Mouse (Mus musculus): ENCODE measurements at regions not wholly inside any gene's neighbourhood (a gene's known extent, or its start where the extent isn't known, plus 50 kb on each side); places are given as distances from the start of the nearest gene placed in this dataset.

DNA sequence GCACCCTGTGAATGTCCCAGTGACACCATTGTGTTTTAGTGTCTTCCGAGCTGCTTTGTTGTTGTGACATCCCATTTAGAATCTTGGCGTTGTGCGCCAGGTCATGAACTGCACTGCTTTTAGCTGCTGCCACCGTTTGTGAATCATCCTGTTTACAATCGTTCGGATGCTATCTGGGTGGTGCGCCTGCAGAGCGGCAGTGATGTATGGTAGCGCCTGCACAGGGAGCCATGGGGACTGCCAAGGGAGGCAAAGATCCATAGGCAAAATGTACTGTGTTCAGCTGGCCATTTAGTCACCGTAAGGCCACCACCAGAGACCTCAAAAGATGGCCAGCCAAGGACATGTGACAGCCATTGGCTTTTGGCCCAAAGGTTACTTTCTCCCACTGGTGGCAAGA is 93.3 kb downstream of the Gm4791 start:
- Histone ChIP-seq H3K27ac (no peak overlapping the region), H3K4me3 (no peak overlapping the region), H3K4me2 (no peak overlapping the region), H3K27me3 (replicated peaks) (no peaks in the 10 kb centered on the region), H3K9ac (no peak overlapping the region), H3K36me3 (replicated peaks) (no peaks in the 10 kb centered on the region), H3K9me3 (no peaks in the 10 kb centered on the region), H3K4me1 (no peaks in the 10 kb centered on the region)
- WGBS, result 82% methylated on average over 10 of the region's 10 CpGs
- no peak for ATAC-seq (replicated peaks)

DNA sequence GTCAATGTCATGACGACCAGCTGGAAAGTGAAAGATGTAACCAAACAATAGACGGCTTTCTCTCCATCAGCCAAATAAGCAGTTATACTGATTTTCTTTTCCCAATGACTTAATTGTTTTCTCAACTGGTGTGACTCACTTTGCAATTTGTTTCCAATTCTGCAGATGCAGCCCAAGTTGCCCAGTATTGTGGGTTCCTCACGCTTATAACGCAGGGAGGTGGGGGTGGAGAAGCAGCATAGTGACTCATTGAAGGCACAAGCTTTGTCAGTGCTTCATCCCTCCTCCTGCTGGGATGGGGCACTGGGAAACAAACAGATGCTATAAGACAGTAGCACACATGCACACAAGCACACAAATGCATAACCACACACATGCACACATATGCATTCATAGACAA is 97.1 kb downstream of the Gm4791 start:
- whole genome bisulfite sequencing, result 83% methylated on average over 4 of the region's 4 CpGs
- no peak overlapping the region for H3K4me2 ChIP-seq
- no peaks in the 10 kb centered on the region for H3K27me3 ChIP-seq (replicated peaks)
- no peak overlapping the region for H3K4me3 ChIP-seq
- H3K9ac ChIP-seq, result no peak overlapping the region
- no peaks in the 10 kb centered on the region for H3K4me1 ChIP-seq
- ATAC-seq (replicated peaks), result no peak
- H3K27ac ChIP-seq, result no peak overlapping the region
- no peaks in the 10 kb centered on the region for H3K9me3 ChIP-seq
- H3K36me3 ChIP-seq (replicated peaks), result no peaks in the 10 kb centered on the region

DNA sequence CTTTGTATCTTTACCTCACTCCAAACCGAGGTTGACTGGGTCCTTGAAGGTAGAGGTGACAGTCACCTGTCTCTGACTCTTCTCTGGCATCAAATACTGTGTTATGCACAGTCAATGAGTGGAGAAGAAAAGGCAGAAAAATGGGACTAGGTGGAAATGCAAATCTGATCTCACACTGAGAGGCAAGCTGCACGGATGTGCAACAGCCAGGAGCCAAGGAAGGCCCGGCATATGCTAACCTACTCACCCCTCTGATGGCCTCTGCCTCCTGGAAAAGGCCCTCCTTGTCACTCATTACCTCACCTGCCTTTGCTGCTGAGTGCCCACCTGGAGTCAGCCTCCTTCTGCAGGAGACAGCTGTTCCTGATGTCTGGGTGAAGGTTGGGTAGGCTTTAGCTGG is 104.8 kb downstream of the Gm4791 start:
- Histone ChIP-seq H3K9ac (no peak overlapping the region), H3K9me3 (no peaks in the 10 kb centered on the region), H3K27ac (no peak overlapping the region), H3K36me3 (replicated peaks) (no peaks in the 10 kb centered on the region), H3K4me2 (no peak overlapping the region), H3K4me3 (no peak overlapping the region), H3K27me3 (replicated peaks) (no peaks in the 10 kb centered on the region), H3K4me1 (peaks cover 3% of the 10 kb centered on the region)
- WGBS, result 77% methylated on average over 3 of the region's 3 CpGs
- ATAC-seq (replicated peaks), result no peak

DNA sequence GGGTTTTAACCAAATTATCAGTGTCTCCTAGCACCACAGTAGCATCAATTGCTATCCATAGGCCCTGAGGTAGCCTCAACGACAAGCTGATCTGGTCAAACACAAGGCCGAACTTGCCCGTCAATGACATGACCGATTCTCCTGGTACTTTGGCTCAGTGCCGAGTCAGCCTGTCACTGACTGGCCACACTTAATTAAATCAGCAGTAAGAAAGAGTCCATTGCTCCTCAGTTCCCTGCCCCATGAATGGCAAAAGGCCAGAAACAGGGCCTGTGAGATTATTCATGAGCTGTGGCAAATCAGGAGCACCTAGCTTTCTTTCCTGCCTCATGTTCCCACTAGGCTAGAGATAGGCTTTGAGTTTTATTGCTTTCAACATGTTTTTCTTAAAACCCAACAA is 105.4 kb downstream of the Gm4791 start:
- peaks cover 3% of the 10 kb centered on the region for H3K4me1 ChIP-seq
- no peak overlapping the region for H3K4me3 ChIP-seq
- 59% methylated on average over 5 of the region's 5 CpGs for WGBS
- no peaks in the 10 kb centered on the region for H3K36me3 ChIP-seq (replicated peaks)
- no peak overlapping the region for H3K4me2 ChIP-seq
- no peak overlapping the region for H3K9ac ChIP-seq
- H3K27ac ChIP-seq, result no peak overlapping the region
- no peaks in the 10 kb centered on the region for H3K9me3 ChIP-seq
- H3K27me3 ChIP-seq (replicated peaks), result no peaks in the 10 kb centered on the region
- ATAC-seq (replicated peaks), result no peak

DNA sequence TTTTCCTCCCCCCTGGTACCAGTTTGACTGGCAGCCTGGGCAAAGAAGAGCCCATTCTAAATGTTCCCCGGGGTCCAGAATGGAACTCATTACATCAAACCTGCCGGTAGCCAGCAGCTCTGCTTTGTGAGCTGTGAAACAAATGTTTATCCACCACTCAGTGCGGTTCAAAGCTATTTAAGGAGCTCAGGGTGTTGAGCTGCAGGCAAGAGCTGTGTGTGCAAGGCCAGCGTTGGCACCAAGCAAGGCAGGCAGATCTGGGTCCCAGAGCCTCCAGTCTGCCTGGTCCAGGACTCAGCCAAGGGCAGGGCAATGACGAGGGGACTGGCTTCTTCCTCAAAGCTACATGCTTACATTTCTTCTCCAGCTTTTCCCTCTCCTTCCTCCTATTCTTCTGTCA is 109.6 kb downstream of the Gm4791 start:
- Histone ChIP-seq H3K36me3 (replicated peaks) (no peaks in the 10 kb centered on the region), H3K27ac (no peak overlapping the region), H3K4me3 (no peak overlapping the region), H3K27me3 (replicated peaks) (no peaks in the 10 kb centered on the region), H3K4me2 (no peak overlapping the region), H3K9me3 (no peaks in the 10 kb centered on the region), H3K4me1 (peaks cover 7% of the 10 kb centered on the region), H3K9ac (no peak overlapping the region)
- ATAC-seq (replicated peaks), result no peak
- 45% methylated on average over 5 of the region's 5 CpGs for WGBS

DNA sequence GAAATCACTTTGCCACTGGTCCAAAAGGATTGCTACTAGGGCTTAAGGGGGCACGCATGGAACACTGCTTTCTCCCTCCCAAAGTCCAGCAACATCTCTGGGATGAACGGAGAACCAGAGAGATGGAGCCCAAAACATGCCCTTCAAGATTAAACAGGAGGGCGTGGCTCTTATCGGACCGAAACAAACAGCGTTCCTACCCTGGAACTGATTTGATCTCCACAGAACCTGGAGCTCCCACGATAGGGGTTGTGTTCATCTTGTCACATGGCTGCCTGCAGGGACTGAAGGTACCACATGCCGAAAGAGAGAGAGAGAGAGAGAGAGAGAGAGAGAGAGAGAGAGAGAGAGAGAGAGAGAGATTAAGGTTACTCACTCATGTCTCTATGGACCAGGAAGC is 120.7 kb downstream of the Gm4791 start:
- H3K4me1 ChIP-seq, result no peaks in the 10 kb centered on the region
- H3K4me2 ChIP-seq, result no peak overlapping the region
- H3K4me3 ChIP-seq, result no peak overlapping the region
- H3K27me3 ChIP-seq (replicated peaks), result no peaks in the 10 kb centered on the region
- no peaks in the 10 kb centered on the region for H3K9me3 ChIP-seq
- ATAC-seq (replicated peaks), result no peak
- H3K9ac ChIP-seq, result no peak overlapping the region
- WGBS, result 73% methylated on average over 8 of the region's 8 CpGs
- H3K36me3 ChIP-seq (replicated peaks), result no peaks in the 10 kb centered on the region
- H3K27ac ChIP-seq, result no peak overlapping the region

DNA sequence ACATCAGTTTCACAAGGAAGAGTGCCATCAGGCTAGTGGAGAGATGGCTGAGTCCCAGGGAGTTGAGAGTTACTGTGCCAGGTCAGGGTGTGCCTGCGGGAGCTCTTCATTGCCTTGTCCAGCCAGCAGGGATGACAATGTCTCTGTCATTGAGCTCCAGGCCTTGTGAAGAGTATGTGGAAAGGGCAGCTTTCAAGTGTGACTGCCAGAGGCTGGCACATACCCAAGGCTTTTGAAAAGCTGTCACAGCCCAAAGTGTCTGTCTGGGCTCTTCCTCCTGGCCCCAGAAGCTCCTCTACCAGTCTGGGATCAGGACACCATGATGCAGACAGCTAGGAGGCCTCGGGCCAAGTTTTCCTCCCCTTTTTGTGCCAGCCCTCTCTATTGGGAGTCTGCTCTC is 124.6 kb downstream of the Gm4791 start:
- no peaks in the 10 kb centered on the region for H3K4me1 ChIP-seq
- H3K9me3 ChIP-seq, result no peaks in the 10 kb centered on the region
- no peaks in the 10 kb centered on the region for H3K36me3 ChIP-seq (replicated peaks)
- WGBS, result 72% methylated on average over 2 of the region's 2 CpGs
- H3K27me3 ChIP-seq (replicated peaks), result no peaks in the 10 kb centered on the region
- no peak overlapping the region for H3K4me2 ChIP-seq
- no peak for ATAC-seq (replicated peaks)
- H3K27ac ChIP-seq, result no peak overlapping the region
- H3K4me3 ChIP-seq, result no peak overlapping the region
- no peak overlapping the region for H3K9ac ChIP-seq

DNA sequence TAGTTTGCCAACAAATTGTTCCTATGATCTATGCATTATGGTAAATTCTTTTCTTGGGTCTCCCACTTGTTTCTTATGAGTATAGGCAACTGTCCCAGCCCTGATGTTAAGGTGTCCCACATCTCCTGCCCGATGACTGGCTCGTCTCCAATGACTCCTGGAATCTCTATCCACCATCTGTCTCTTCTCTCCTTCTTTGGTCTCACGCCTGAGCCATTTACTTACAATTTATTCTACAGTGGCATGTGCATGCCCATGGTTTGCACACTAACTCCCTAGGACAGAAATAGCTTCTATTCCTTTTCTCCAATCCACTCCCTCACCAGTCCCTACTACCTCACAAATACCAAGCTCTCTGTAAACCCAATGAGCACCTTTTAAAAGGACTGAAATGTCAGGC is 127.0 kb downstream of the Gm4791 start:
- Histone ChIP-seq H3K27me3 (replicated peaks) (no peaks in the 10 kb centered on the region), H3K36me3 (replicated peaks) (no peaks in the 10 kb centered on the region), H3K4me2 (no peak overlapping the region), H3K9ac (no peak overlapping the region), H3K4me1 (no peaks in the 10 kb centered on the region), H3K27ac (no peak overlapping the region), H3K9me3 (no peaks in the 10 kb centered on the region), H3K4me3 (no peak overlapping the region)
- no peak for ATAC-seq (replicated peaks)
- WGBS, result 84% methylated on average over 3 of the region's 3 CpGs

DNA sequence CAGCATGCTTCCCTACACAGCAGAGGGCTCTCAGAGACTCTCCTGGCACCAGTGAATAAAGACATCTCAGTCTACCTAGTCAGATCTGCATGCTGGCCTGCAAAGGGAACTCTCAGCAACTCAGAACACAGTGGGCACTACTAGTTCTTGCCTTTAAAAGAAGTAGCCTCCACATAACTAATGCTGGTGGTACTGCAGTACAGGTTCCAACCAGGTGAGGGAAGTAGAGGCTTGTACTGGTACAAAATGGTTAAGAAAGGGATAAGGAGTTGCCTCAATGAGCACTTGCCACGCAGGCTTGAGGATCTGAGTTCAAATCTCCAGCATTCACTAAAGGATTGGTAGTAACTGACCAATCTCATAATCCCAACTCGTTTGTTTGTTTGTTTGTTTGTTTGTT is 127.7 kb downstream of the Gm4791 start:
- Histone ChIP-seq H3K9me3 (no peaks in the 10 kb centered on the region), H3K27ac (no peak overlapping the region), H3K9ac (no peak overlapping the region), H3K4me2 (no peak overlapping the region), H3K27me3 (replicated peaks) (no peaks in the 10 kb centered on the region), H3K4me3 (no peak overlapping the region), H3K36me3 (replicated peaks) (no peaks in the 10 kb centered on the region), H3K4me1 (no peaks in the 10 kb centered on the region)
- ATAC-seq (replicated peaks), result no peak
- 70% methylated on average over 2 of the region's 2 CpGs for WGBS

DNA sequence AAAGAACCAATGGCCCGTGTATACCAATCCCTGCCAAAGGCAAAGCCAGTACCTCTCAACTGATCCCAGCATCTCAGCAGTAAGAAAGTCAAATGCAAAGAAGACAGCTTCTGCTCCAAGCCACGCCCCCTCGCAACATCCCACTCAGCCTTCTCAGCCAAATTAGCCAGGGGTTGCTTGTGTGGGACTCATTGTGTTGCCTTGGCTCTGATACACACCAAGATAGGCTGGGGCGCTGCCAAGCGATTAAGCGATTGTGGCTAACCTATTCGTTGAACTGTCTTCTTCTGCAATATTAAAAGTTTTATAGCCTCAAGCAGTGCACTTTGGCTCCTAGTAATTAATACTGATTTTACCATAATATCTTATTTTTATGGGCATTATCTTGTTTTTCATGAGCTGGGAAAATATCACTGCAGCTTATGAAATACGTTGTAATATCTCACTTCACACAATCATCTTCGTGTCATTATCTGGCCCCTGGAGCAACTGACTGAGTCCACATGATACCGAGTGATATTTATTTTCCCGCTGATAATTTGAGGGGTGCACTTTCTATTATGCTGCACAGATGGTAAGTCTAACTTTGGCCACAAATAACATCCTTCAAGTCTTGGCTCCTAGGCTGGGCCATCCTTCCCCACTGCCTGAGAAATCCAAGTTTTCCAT is 129.3 kb downstream of the Gm4791 start:
- ATAC-seq (replicated peaks), result no peak
- H3K4me3 ChIP-seq, result no peak overlapping the region
- no peaks in the 10 kb centered on the region for H3K9me3 ChIP-seq
- H3K27ac ChIP-seq, result no peak overlapping the region
- no peaks in the 10 kb centered on the region for H3K27me3 ChIP-seq (replicated peaks)
- H3K9ac ChIP-seq, result no peak overlapping the region
- H3K36me3 ChIP-seq (replicated peaks), result no peaks in the 10 kb centered on the region
- H3K4me1 ChIP-seq, result no peaks in the 10 kb centered on the region
- no peak overlapping the region for H3K4me2 ChIP-seq
- 84% methylated on average over 11 of the region's 11 CpGs for WGBS

DNA sequence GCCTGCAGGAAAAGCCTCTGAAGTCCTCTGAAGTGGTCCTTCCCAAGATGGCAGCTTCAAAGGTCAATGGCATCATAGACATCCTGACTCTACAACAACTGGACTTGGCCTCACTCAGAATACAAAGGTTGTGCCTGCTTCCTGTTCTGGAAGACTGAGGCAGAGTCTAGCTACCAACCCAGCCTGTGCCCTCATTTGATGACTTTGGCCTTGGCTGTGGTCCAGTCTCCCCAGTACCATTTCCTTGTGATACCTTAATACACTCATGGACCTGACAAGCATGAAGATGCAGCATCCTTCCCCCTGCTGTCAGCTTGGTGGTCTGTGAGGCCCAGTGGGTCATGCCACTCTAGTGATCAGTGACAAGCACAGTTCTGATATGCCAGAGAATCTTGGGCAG is 130.6 kb downstream of the Gm4791 start:
- H3K4me3 ChIP-seq, result no peak overlapping the region
- no peaks in the 10 kb centered on the region for H3K9me3 ChIP-seq
- no peak overlapping the region for H3K27ac ChIP-seq
- no peak for ATAC-seq (replicated peaks)
- no peaks in the 10 kb centered on the region for H3K27me3 ChIP-seq (replicated peaks)
- H3K9ac ChIP-seq, result no peak overlapping the region
- no peaks in the 10 kb centered on the region for H3K36me3 ChIP-seq (replicated peaks)
- no peaks in the 10 kb centered on the region for H3K4me1 ChIP-seq
- H3K4me2 ChIP-seq, result no peak overlapping the region

DNA sequence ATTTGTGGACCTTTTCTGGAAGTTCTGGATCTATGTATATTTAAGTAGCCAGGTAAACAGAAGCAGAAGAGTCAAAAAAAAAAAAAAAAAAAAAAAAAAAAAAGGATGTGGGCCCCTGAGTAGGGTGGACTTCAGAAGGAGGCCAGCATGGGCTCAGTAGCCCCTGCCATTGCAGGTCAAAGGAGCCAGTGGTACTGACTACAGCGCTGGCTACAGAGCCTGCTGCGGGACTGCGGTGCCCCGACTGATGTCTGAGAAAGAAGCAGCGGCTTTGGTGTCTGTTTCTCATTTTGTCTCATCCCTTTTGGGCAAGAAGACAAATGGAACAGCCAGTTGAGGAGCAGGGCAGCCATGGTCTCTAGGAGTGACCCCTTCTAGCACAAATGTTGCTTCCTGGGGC is 134.9 kb downstream of the Gm4791 start:
- ATAC-seq (replicated peaks), result no peak
- no peak overlapping the region for H3K4me3 ChIP-seq
- no peak overlapping the region for H3K27ac ChIP-seq
- H3K27me3 ChIP-seq (replicated peaks), result no peaks in the 10 kb centered on the region
- no peak overlapping the region for H3K4me2 ChIP-seq
- WGBS, result 88% methylated on average over 5 of the region's 5 CpGs
- H3K9ac ChIP-seq, result no peak overlapping the region
- no peaks in the 10 kb centered on the region for H3K4me1 ChIP-seq
- H3K36me3 ChIP-seq (replicated peaks), result no peaks in the 10 kb centered on the region
- H3K9me3 ChIP-seq, result no peaks in the 10 kb centered on the region

DNA sequence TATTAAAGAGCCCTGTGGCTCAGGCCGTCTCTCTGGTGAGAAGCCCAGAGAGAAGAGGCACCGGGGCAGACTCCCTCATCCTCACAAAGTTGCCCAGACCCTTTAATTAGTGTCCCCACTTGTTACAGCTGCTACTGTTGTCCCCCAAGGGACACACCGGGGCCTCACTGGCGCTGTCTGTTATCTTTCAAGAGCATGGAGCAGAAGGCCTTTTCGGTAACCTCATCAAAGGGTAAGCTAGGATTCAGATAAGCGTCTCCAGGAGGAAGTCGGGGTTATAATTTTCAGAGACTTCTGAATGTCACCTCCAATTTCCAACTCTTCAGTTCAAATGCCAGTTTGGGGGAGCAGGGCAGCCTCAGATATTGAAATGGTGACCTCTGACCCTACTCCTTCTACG is 135.3 kb downstream of the Gm4791 start:
- no peak overlapping the region for H3K4me3 ChIP-seq
- no peaks in the 10 kb centered on the region for H3K4me1 ChIP-seq
- no peaks in the 10 kb centered on the region for H3K9me3 ChIP-seq
- H3K9ac ChIP-seq, result no peak overlapping the region
- no peak overlapping the region for H3K27ac ChIP-seq
- H3K36me3 ChIP-seq (replicated peaks), result no peaks in the 10 kb centered on the region
- no peaks in the 10 kb centered on the region for H3K27me3 ChIP-seq (replicated peaks)
- 76% methylated on average over 8 of the region's 8 CpGs for WGBS
- ATAC-seq (replicated peaks), result no peak
- H3K4me2 ChIP-seq, result no peak overlapping the region
